Mouse (Mus musculus): ENCODE measurements around the gene Eaf2. TPM values are rescaled to one million over a fixed set of nuclear protein-coding genes. Genes with fewer than 3 reads are reported as not detected.

The Eaf2 gene
- polyA plus RNA-seq, 1 experiment from 2014 or later: 0.62 TPM

- no peak overlapping the region for H3K4me2 ChIP-seq (ENCODE audit: low read depth, low read length)
- peak; percentile 37; the same call in 1 of the 2 replicates for ATAC-seq (replicated peaks; ENCODE audit: extremely low read depth, insufficient read depth, low FRiP score)
- 4% methylated on average over 3 of the region's 3 CpGs for WGBS
- no peak overlapping the region for H3K9ac ChIP-seq (ENCODE audit: low read length)
- no peak overlapping the region for H3K27ac ChIP-seq (ENCODE audit: low read length)
- H3K4me3 ChIP-seq (ENCODE audit: low read length): no peak overlapping the region
- peaks cover 3% of the 10 kb centered on the region; the same call in 1 of the 2 replicates for H3K4me1 ChIP-seq (ENCODE audit: control insufficient read depth, insufficient read depth, low read length)
- no peaks in the 10 kb centered on the region for H3K36me3 ChIP-seq (ENCODE audit: control insufficient read depth, insufficient read depth)
- H3K9me3 ChIP-seq (replicated peaks; ENCODE audit: control insufficient read depth, low read length): no peaks in the 10 kb centered on the region
- H3K27me3 ChIP-seq (ENCODE audit: control insufficient read depth, insufficient read depth, low read length): no peaks in the 10 kb centered on the region
Measured at GRCm38 (mm10) chr16:36821474-36821873, 53.3 kb downstream of the Eaf2 start.

- H3K4me1 ChIP-seq (ENCODE audit: control insufficient read depth, insufficient read depth, low read length): peaks cover 3% of the 10 kb centered on the region; the same call in 1 of the 2 replicates
- 53% methylated on average over 3 of the region's 3 CpGs for WGBS
- no peaks in the 10 kb centered on the region for H3K27me3 ChIP-seq (ENCODE audit: control insufficient read depth, insufficient read depth, low read length)
Measured at GRCm38 (mm10) chr16:36820747-36821146, 54.1 kb downstream of the Eaf2 start.

GRCm38 (mm10) chr16:36820016-36820415 is 54.8 kb downstream of the Eaf2 start:
- no peaks in the 10 kb centered on the region for H3K27me3 ChIP-seq (ENCODE audit: control insufficient read depth, insufficient read depth, low read length)
- H3K4me2 ChIP-seq (ENCODE audit: low read depth, low read length): no peak overlapping the region
- no peak overlapping the region for H3K9ac ChIP-seq (ENCODE audit: low read length)
- H3K27ac ChIP-seq (ENCODE audit: low read length): no peak overlapping the region
- H3K9me3 ChIP-seq (replicated peaks; ENCODE audit: control insufficient read depth, low read length): no peaks in the 10 kb centered on the region
- peaks cover 3% of the 10 kb centered on the region; the same call in 1 of the 2 replicates for H3K4me1 ChIP-seq (ENCODE audit: control insufficient read depth, insufficient read depth, low read length)
- WGBS: 53% methylated on average over 6 of the region's 6 CpGs
- no peak overlapping the region for H3K4me3 ChIP-seq (ENCODE audit: low read length)
- no peak for ATAC-seq (replicated peaks; ENCODE audit: extremely low read depth, insufficient read depth, low FRiP score)
- H3K36me3 ChIP-seq (ENCODE audit: control insufficient read depth, insufficient read depth): no peaks in the 10 kb centered on the region

More at GRCm38 (mm10) chr16:36820747-36821146, 54.1 kb downstream of the Eaf2 start:
- Histone ChIP-seq H3K4me3 (ENCODE audit: low read length) (no peak overlapping the region), H3K4me2 (ENCODE audit: low read depth, low read length) (no peak overlapping the region), H3K9ac (ENCODE audit: low read length) (no peak overlapping the region), H3K27ac (ENCODE audit: low read length) (no peak overlapping the region), H3K36me3 (ENCODE audit: control insufficient read depth, insufficient read depth) (no peaks in the 10 kb centered on the region), H3K9me3 (replicated peaks; ENCODE audit: control insufficient read depth, low read length) (no peaks in the 10 kb centered on the region)
- no peak for ATAC-seq (replicated peaks; ENCODE audit: extremely low read depth, insufficient read depth, low FRiP score)

GRCm38 (mm10) chr16:36817321-36817926 is 57.4 kb downstream of the Eaf2 start:
- Histone ChIP-seq H3K9me3 (replicated peaks; ENCODE audit: control insufficient read depth, low read length) (no peaks in the 10 kb centered on the region), H3K27ac (ENCODE audit: low read length) (no peak overlapping the region), H3K4me2 (ENCODE audit: low read depth, low read length) (no peak overlapping the region), H3K27me3 (ENCODE audit: control insufficient read depth, insufficient read depth, low read length) (no peaks in the 10 kb centered on the region), H3K9ac (ENCODE audit: low read length) (no peak overlapping the region), H3K4me1 (ENCODE audit: control insufficient read depth, insufficient read depth, low read length) (peaks cover 3% of the 10 kb centered on the region; the same call in 1 of the 2 replicates), H3K36me3 (ENCODE audit: control insufficient read depth, insufficient read depth) (no peaks in the 10 kb centered on the region), H3K4me3 (ENCODE audit: low read length) (no peak overlapping the region)
- peak; percentile 70 for ATAC-seq (replicated peaks; ENCODE audit: extremely low read depth, insufficient read depth, low FRiP score)
- WGBS: 15% methylated on average over 7 of the region's 7 CpGs

- no peak overlapping the region for H3K27ac ChIP-seq (ENCODE audit: low read length)
- H3K4me3 ChIP-seq (ENCODE audit: low read length): no peak overlapping the region
- H3K36me3 ChIP-seq (ENCODE audit: control insufficient read depth, insufficient read depth): no peaks in the 10 kb centered on the region
- no peak for ATAC-seq (replicated peaks; ENCODE audit: extremely low read depth, insufficient read depth, low FRiP score)
- H3K27me3 ChIP-seq (ENCODE audit: control insufficient read depth, insufficient read depth, low read length): no peaks in the 10 kb centered on the region
- H3K9me3 ChIP-seq (replicated peaks; ENCODE audit: control insufficient read depth, low read length): no peaks in the 10 kb centered on the region
- H3K4me1 ChIP-seq (ENCODE audit: control insufficient read depth, insufficient read depth, low read length): peaks cover 3% of the 10 kb centered on the region; the same call in 1 of the 2 replicates
- no peak overlapping the region for H3K4me2 ChIP-seq (ENCODE audit: low read depth, low read length)
- H3K9ac ChIP-seq (ENCODE audit: low read length): no peak overlapping the region
Measured at GRCm38 (mm10) chr16:36816916-36817315, 57.9 kb downstream of the Eaf2 start.

GRCm38 (mm10) chr16:36813680-36814079 is 61.1 kb downstream of the Eaf2 start:
- 60% methylated on average over 3 of the region's 3 CpGs for WGBS
- Histone ChIP-seq H3K36me3 (ENCODE audit: control insufficient read depth, insufficient read depth) (no peaks in the 10 kb centered on the region), H3K9me3 (replicated peaks; ENCODE audit: control insufficient read depth, low read length) (no peaks in the 10 kb centered on the region), H3K4me3 (ENCODE audit: low read length) (no peak overlapping the region), H3K4me2 (ENCODE audit: low read depth, low read length) (no peak overlapping the region), H3K27me3 (ENCODE audit: control insufficient read depth, insufficient read depth, low read length) (no peaks in the 10 kb centered on the region), H3K4me1 (ENCODE audit: control insufficient read depth, insufficient read depth, low read length) (no peaks in the 10 kb centered on the region), H3K9ac (ENCODE audit: low read length) (no peak overlapping the region), H3K27ac (ENCODE audit: low read length) (no peak overlapping the region)
- no peak; the same call in 1 of the 2 replicates for ATAC-seq (replicated peaks; ENCODE audit: extremely low read depth, insufficient read depth, low FRiP score)

- no peaks in the 10 kb centered on the region for H3K4me1 ChIP-seq (ENCODE audit: control insufficient read depth, insufficient read depth, low read length)
- H3K9ac ChIP-seq (ENCODE audit: low read length): no peak overlapping the region
- H3K27ac ChIP-seq (ENCODE audit: low read length): no peak overlapping the region
- ATAC-seq (replicated peaks; ENCODE audit: extremely low read depth, insufficient read depth, low FRiP score): no peak
- H3K4me2 ChIP-seq (ENCODE audit: low read depth, low read length): no peak overlapping the region
- no peaks in the 10 kb centered on the region for H3K9me3 ChIP-seq (replicated peaks; ENCODE audit: control insufficient read depth, low read length)
- no peaks in the 10 kb centered on the region for H3K36me3 ChIP-seq (ENCODE audit: control insufficient read depth, insufficient read depth)
- no peaks in the 10 kb centered on the region for H3K27me3 ChIP-seq (ENCODE audit: control insufficient read depth, insufficient read depth, low read length)
- no peak overlapping the region for H3K4me3 ChIP-seq (ENCODE audit: low read length)
- 85% methylated on average over 3 of the region's 3 CpGs for WGBS
Measured at GRCm38 (mm10) chr16:36808616-36809015, 66.2 kb downstream of the Eaf2 start.

GRCm38 (mm10) chr16:36802361-36802760 is 72.4 kb downstream of the Eaf2 start:
- H3K4me1 ChIP-seq (ENCODE audit: control insufficient read depth, insufficient read depth, low read length): no peaks in the 10 kb centered on the region
- H3K9ac ChIP-seq (ENCODE audit: low read length): no peak overlapping the region
- no peaks in the 10 kb centered on the region for H3K27me3 ChIP-seq (ENCODE audit: control insufficient read depth, insufficient read depth, low read length)
- no peak overlapping the region for H3K4me3 ChIP-seq (ENCODE audit: low read length)
- 85% methylated on average over 3 of the region's 3 CpGs for WGBS
- H3K4me2 ChIP-seq (ENCODE audit: low read depth, low read length): no peak overlapping the region
- ATAC-seq (replicated peaks; ENCODE audit: extremely low read depth, insufficient read depth, low FRiP score): no peak
- no peak overlapping the region for H3K27ac ChIP-seq (ENCODE audit: low read length)
- H3K36me3 ChIP-seq (ENCODE audit: control insufficient read depth, insufficient read depth): no peaks in the 10 kb centered on the region
- peaks cover 2% of the 10 kb centered on the region; the same call in 1 of the 2 replicates for H3K9me3 ChIP-seq (replicated peaks; ENCODE audit: control insufficient read depth, low read length)

GRCm38 (mm10) chr16:36798334-36798733 is 76.5 kb downstream of the Eaf2 start:
- Histone ChIP-seq H3K4me3 (ENCODE audit: low read length) (no peak overlapping the region), H3K4me2 (ENCODE audit: low read depth, low read length) (no peak overlapping the region), H3K9ac (ENCODE audit: low read length) (no peak overlapping the region), H3K4me1 (ENCODE audit: control insufficient read depth, insufficient read depth, low read length) (no peaks in the 10 kb centered on the region), H3K27me3 (ENCODE audit: control insufficient read depth, insufficient read depth, low read length) (no peaks in the 10 kb centered on the region), H3K27ac (ENCODE audit: low read length) (no peak overlapping the region), H3K9me3 (replicated peaks; ENCODE audit: control insufficient read depth, low read length) (peaks cover 2% of the 10 kb centered on the region; the same call in 1 of the 2 replicates), H3K36me3 (ENCODE audit: control insufficient read depth, insufficient read depth) (no peaks in the 10 kb centered on the region)
- 72% methylated on average over 2 of the region's 2 CpGs for WGBS
- no peak for ATAC-seq (replicated peaks; ENCODE audit: extremely low read depth, insufficient read depth, low FRiP score)

Measured in heart, embryonic 16.5 days (tissue).